Mouse (Mus musculus) erythroblast, embryonic 14.5 days (primary cell): ENCODE results near the gene Apbb2.

Source experiments
- GATA1 ChIP-seq: IDR thresholded peaks from 2 replicates; pipeline ENCODE4 v1.6.1; 2012; ENCODE audit warnings: low read length, inconsistent platforms, mixed read lengths
- TAL1 ChIP-seq: IDR thresholded peaks from 3 replicates; pipeline ENCODE4 v1.6.1; 2012; ENCODE audit warnings: low read length, inconsistent platforms, mixed read lengths

GRCm38 (mm10) chr5:66569141-66569801 is 49.3 kb downstream of the Apbb2 start:
- TF ChIP-seq GATA1 = no peak
- no peak for TF ChIP-seq TAL1
